Mouse (Mus musculus) spleen, postnatal 14 days (tissue): ENCODE results near the gene Col12a1.

Source experiments
- DNase-seq, 2 experiments: peaks; one replicate each; pipeline ENCODE4 v3.0.0; 2021 to 2022; ENCODE audit warnings: low spot score in 2 of 2

The Col12a1 gene

GRCm38 (mm10) chr9:79718481-79719370 is at the start of gene Col12a1:
TSS of gene Col12a1 (minus strand) at chr9:79718831.
- DNase-seq, result no peak

DNA sequence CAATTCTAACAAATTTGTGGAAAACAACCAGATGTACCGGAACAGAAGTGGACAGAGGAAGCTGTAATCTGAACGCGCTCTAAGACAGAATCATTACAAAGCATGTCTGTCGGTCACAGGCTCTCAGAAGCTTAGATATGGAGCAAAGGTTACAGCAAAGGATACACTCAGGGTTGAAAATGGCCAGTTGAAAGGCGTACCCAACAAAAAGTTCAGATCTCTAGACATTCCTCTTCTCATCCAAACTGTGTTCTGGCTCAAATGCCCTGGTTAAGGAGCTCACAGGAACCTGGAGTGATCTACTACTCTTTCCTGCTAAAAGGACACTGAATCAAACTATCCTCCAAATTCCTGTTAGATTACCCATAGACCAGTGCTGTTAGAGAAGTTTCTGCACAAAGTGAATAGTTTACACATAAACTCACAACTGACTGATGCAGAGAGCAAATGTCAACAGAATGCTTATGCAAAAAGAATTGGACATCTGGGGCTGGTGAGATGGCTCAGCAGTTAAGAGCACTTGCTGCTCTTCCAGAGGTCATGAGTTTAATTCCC is 48.4 kb upstream of the Col12a1 start:
- DNase-seq, result no peak

GRCm38 (mm10) chr9:79765329-79765728 is 46.7 kb upstream of the Col12a1 start:
- no peak for DNase-seq

- no peak for DNase-seq
Observed at GRCm38 (mm10) chr9:79762519-79762918, 43.9 kb upstream of the Col12a1 start.

DNA sequence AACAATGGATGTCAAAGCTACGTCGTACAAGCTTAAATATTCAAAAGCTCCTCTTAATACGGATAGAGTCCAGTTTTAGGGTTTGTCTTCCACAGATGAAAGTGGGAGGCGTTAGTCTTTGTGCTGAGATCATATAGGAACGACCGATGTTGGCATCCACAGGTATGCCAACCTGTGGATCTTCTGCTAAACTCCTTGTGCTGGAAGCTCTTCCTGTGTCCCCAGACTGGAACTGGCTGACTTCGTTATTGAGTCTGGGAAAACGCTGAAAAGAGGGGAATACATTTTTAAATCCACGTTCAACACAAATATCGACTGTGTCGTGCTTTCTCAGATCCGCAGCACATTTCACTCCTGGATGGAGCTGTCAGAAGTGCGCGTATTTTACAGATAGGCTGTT is 41.4 kb upstream of the Col12a1 start:
- DNase-seq, result no peak

- DNase-seq, result peak; percentile 87 to 90
Observed at GRCm38 (mm10) chr9:79759385-79760005, 40.9 kb upstream of the Col12a1 start, which contains the start of gene Cox7a2. TSS of gene Cox7a2 (minus strand) at chr9:79759878.

DNA sequence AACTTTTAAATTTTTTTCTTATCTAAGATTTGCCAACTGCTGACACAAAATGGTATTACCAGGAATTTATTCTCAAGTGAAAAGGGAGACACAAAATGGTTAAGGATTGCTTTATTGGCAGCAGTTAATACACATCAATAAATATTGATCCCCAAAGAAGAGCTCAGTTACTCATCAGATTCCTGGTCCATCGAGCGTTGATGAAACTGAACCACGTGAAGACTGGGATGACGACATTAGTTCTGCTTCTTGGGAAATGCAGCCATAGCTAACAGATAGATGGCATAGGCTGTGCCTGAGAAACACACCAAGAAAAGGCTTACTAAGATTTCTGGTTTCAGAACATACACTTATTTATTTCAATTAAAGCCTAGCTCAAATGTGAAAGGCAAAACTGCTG is 36.7 kb upstream of the Col12a1 start:
- no peak for DNase-seq

- no peak for DNase-seq
Observed at GRCm38 (mm10) chr9:79751846-79752245, 33.2 kb upstream of the Col12a1 start.

- DNase-seq, result no peak
Observed at GRCm38 (mm10) chr9:79750709-79751108, 32.1 kb upstream of the Col12a1 start.

- no peak for DNase-seq
Observed at GRCm38 (mm10) chr9:79745036-79745435, 26.4 kb upstream of the Col12a1 start.

DNA sequence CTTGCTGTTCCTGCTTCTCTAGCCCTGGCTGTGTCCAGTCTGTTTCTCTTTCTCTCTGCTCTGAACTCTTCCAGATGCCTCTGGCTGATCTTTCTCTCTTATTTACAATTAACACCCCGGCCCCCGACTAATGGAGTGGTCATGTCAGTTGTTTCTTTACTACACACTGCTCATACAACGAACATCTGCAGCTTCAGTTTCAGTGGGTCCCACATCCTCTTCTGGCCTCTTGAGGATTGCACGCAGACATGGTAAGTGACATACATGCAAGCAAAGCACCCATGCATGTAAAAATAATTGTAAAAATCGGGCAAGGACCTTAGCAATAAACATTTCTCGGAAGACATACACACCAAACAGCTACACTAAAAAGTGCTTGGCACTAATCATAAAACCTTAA is 17.0 kb upstream of the Col12a1 start:
- DNase-seq, result no peak

DNA sequence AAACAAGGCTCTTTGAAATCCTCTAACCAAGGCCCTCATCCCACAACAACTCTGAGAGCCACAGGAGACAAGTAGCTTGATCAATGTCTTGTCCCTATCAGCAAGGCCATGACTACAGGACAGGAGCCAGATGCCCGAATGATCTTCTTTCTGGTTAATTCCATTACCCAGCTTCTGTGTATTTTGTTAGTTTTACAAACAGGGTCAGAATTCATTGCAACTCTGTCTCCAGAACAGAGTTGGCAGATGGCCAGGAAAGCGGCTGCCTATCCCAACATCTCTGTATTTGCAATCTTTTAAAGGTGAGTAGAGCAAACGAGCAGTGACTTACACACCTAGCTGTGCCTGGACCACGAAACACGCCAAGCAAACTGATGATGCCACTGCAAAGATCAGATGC is 11.7 kb upstream of the Col12a1 start:
- no peak for DNase-seq

DNA sequence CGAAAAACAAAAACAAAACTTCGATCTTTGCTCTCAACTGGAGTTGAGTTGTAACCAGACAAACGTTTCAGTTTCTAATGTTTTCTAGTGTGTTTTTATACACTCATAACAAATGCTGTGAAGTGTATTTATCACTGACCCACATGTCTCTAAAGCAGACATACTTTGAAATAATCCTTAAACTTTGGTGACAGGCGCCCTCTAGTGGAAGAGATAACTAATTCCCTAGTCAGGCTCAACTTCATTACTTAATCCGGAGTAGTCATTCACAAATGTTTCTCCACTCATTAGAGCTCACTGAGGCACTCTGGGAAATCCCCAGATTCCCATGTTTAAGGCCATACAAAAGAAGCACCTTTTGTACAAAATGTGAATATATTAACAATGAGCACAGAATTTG is 4.5 kb upstream of the Col12a1 start:
- DNase-seq, result no peak

DNA sequence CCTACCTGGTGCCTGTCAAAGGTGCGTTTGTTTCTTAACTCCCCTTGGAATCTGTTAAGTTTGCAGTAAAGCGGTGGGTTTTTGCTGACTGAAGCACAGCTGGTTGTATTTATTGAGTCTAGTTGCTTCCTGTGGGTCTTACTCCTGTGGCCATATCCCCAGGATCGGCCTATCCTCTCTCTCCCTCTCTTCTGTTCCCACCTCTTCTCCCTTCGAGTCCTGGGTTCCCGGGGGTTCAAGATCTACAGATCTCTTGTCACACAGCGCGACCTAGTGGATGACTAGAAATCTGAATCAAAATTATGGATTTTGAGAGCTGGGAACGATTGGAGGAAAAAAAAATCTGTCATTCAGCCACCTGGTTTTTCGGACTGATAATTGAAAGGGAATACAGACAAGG is 2.4 kb upstream of the Col12a1 start:
- no peak for DNase-seq

DNA sequence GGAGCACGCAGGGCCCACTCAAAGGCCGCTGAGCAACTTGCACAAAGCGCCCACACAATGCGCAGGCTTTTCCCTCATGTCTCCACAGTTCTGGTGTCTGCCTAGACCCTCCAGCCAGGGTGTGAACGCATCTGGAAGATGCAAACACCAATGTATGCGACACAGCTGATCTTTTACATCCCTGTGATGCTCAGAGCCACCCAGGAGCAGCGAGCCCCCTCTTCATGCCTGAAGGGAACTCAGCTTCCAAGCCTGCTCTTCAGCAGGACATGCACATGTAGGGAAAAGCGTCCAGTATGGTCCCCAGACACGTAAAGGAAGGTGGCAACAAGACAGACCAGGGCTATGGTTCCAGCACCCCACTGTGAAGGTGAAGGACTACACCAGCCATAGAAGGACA is 1.5 kb upstream of the Col12a1 start:
- DNase-seq, result no peak

GRCm38 (mm10) chr9:79719451-79719850 is 820 bp upstream of the Col12a1 start:
- no peak for DNase-seq

GRCm38 (mm10) chr9:79717836-79718475 is 675 bp downstream of the Col12a1 start:
- no peak for DNase-seq

GRCm38 (mm10) chr9:79716909-79717835 is 1.5 kb downstream of the Col12a1 start:
- peak in 1 of 2 experiments; percentile 43 for DNase-seq

GRCm38 (mm10) chr9:79716496-79716895 is 2.1 kb downstream of the Col12a1 start:
- no peak for DNase-seq

- DNase-seq, result no peak
Observed at GRCm38 (mm10) chr9:79714471-79715045, 4.1 kb downstream of the Col12a1 start.
